Mouse (Mus musculus) CH12.LX (cell line): ENCODE measurements around the gene R3hdm2. TPM values are rescaled to one million over a fixed set of nuclear protein-coding genes. Genes with fewer than 3 reads are reported as not detected.

ENCODE experiments used
- DNase-seq: peaks from one replicate; pipeline ENCODE4 v3.0.0-alpha.2; 2013; ENCODE audit errors: extremely low read depth
- H3K27ac ChIP-seq: 2 replicates; pipeline ENCODE4 v1.5.1; 2012; ENCODE audit warnings: low read depth, mild to moderate bottlenecking, control low read depth, moderate library complexity; ENCODE audit not compliant: insufficient read depth
- H3K27me3 ChIP-seq: replicated peaks from 2 replicates; pipeline ENCODE3; 2012; ENCODE audit warnings: inconsistent platforms
- H3K36me3 ChIP-seq, 2 experiments: replicated peaks in 1 of 2; 2 replicates each; pipeline versions ENCODE3 to v1.6.1; 2012; ENCODE audit warnings: inconsistent platforms in 1 of 2, low read length in 1 of 2, mild to moderate bottlenecking in 1 of 2, mixed read lengths in 1 of 2, moderate library complexity in 1 of 2; ENCODE audit not compliant: control insufficient read depth in 1 of 2, insufficient read depth in 1 of 2
- H3K4me1 ChIP-seq, 2 experiments: 2 replicates each; pipeline ENCODE4 v1.6.1; 2012; ENCODE audit warnings: inconsistent platforms in 1 of 2, moderate library complexity in 1 of 2; ENCODE audit not compliant: insufficient read depth in 2 of 2, control insufficient read depth in 1 of 2
- H3K4me2 ChIP-seq: 2 replicates; pipeline ENCODE4 v1.6.1; 2012; ENCODE audit warnings: low read depth, mild to moderate bottlenecking, control low read depth; ENCODE audit not compliant: poor library complexity, insufficient read depth, severe bottlenecking
- H3K4me3 ChIP-seq, 3 experiments: fragments of 150-350 bp in 1 of 3; sonication (generic) in 1 of 3; replicated peaks in 1 of 3; 2 replicates each; pipeline versions ENCODE3 to v1.5.1; 2011 to 2012; ENCODE audit warnings: low read depth in 2 of 3, low read length in 2 of 3, mild to moderate bottlenecking in 2 of 3, moderate library complexity in 2 of 3, control low read depth in 1 of 3, improper control_type of control experiment in 1 of 3, inconsistent platforms in 1 of 3, mixed read lengths in 1 of 3; ENCODE audit not compliant: poor library complexity in 1 of 3
- H3K79me2 ChIP-seq: replicated peaks from 2 replicates; pipeline ENCODE4 v1.6.1; 2012; ENCODE audit warnings: mild to moderate bottlenecking, moderate library complexity; ENCODE audit not compliant: control insufficient read depth, poor library complexity, insufficient read depth, severe bottlenecking; ENCODE audit errors: extremely low read depth
- H3K9ac ChIP-seq: 2 replicates; pipeline ENCODE4 v1.6.1; 2012; ENCODE audit warnings: low read depth, mild to moderate bottlenecking, control low read depth, moderate library complexity; ENCODE audit not compliant: insufficient read depth
- H3K9me3 ChIP-seq: replicated peaks from 2 replicates; pipeline ENCODE3; 2012; ENCODE audit warnings: low read length, inconsistent platforms, mixed read lengths
- CHD1 ChIP-seq: IDR thresholded peaks from 2 replicates; pipeline ENCODE4 v1.6.1; 2012; ENCODE audit warnings: low read depth, low read length, improper control_type of control experiment, inconsistent platforms
- CHD2 ChIP-seq: IDR thresholded peaks from 2 replicates; pipeline ENCODE4 v1.6.1; 2011; ENCODE audit warnings: low read length, improper control_type of control experiment
- ELF1 ChIP-seq: IDR thresholded peaks from 2 replicates; pipeline ENCODE4 v1.6.1; 2014; ENCODE audit warnings: low read depth, mild to moderate bottlenecking, inconsistent platforms, low read length, improper control_type of control experiment
- EP300 ChIP-seq: IDR thresholded peaks from 2 replicates; pipeline ENCODE4 v1.6.1; 2011; ENCODE audit warnings: low read length, improper control_type of control experiment
- GABPA ChIP-seq: IDR thresholded peaks from 2 replicates; pipeline ENCODE4 v1.6.1; 2012; ENCODE audit warnings: low read depth, low read length, improper control_type of control experiment, inconsistent platforms; ENCODE audit not compliant: insufficient replicate concordance
- JUN ChIP-seq: IDR thresholded peaks from 2 replicates; pipeline ENCODE4 v1.6.1; 2011; ENCODE audit warnings: low read depth, mild to moderate bottlenecking, low read length, improper control_type of control experiment, moderate library complexity; ENCODE audit not compliant: insufficient read depth
- JUND ChIP-seq: conservative IDR thresholded peaks from 2 replicates; pipeline ENCODE4 v1.6.1; 2011; ENCODE audit warnings: low read depth, low read length, improper control_type of control experiment
- KAT2A ChIP-seq: IDR thresholded peaks from 2 replicates; pipeline ENCODE4 v1.6.1; 2012; ENCODE audit warnings: low read length, improper control_type of control experiment, inconsistent platforms; ENCODE audit not compliant: insufficient replicate concordance
- MEF2A ChIP-seq: IDR thresholded peaks from 2 replicates; pipeline ENCODE4 v1.6.1; 2014; ENCODE audit warnings: low read depth, mild to moderate bottlenecking, inconsistent platforms, low read length, improper control_type of control experiment, borderline replicate concordance
- MYC ChIP-seq: IDR thresholded peaks from 2 replicates; pipeline ENCODE4 v1.6.1; 2011; ENCODE audit warnings: low read depth, mild to moderate bottlenecking, improper control_type of control experiment, low read length
- NRF1 ChIP-seq: IDR thresholded peaks from 2 replicates; pipeline ENCODE4 v1.6.1; 2014; ENCODE audit warnings: low read depth, mild to moderate bottlenecking, inconsistent platforms, low read length, improper control_type of control experiment, moderate library complexity
- PAX5 ChIP-seq: IDR thresholded peaks from 2 replicates; pipeline ENCODE4 v1.6.1; 2012; ENCODE audit warnings: low read length, inconsistent platforms, mixed read lengths
- POLR2AphosphoS2 ChIP-seq: IDR thresholded peaks from 2 replicates; pipeline ENCODE4 v1.6.1; 2011; ENCODE audit warnings: low read depth, low read length, improper control_type of control experiment
- RAD21 ChIP-seq: IDR thresholded peaks from 2 replicates; pipeline ENCODE4 v1.6.1; 2011; ENCODE audit warnings: low read depth, mild to moderate bottlenecking, low read length, improper control_type of control experiment, moderate library complexity
- RCOR1 ChIP-seq: conservative IDR thresholded peaks from 2 replicates; pipeline ENCODE4 v1.6.1; 2012; ENCODE audit warnings: low read depth, mild to moderate bottlenecking, inconsistent platforms, low read length, improper control_type of control experiment
- SMC3 ChIP-seq: IDR thresholded peaks from 2 replicates; pipeline ENCODE4 v1.6.1; 2011; ENCODE audit warnings: low read depth, low read length, improper control_type of control experiment
- TBP ChIP-seq: conservative IDR thresholded peaks from 2 replicates; pipeline ENCODE4 v1.6.1; 2011; ENCODE audit warnings: low read depth, low read length, improper control_type of control experiment
- TCF12 ChIP-seq: IDR thresholded peaks from 2 replicates; pipeline ENCODE4 v1.6.1; 2014; ENCODE audit warnings: low read depth, mild to moderate bottlenecking, inconsistent platforms, low read length, improper control_type of control experiment
- UBTF ChIP-seq: IDR thresholded peaks from 2 replicates; pipeline ENCODE4 v1.6.1; 2012; ENCODE audit warnings: low read depth, mild to moderate bottlenecking, inconsistent platforms, low read length, improper control_type of control experiment, moderate library complexity
- USF2 ChIP-seq: conservative IDR thresholded peaks from 2 replicates; pipeline ENCODE4 v1.6.1; 2011; ENCODE audit warnings: low read depth, low read length, improper control_type of control experiment
- ZKSCAN1 ChIP-seq: IDR thresholded peaks from 2 replicates; pipeline ENCODE4 v1.6.1; 2012; ENCODE audit warnings: low read depth, inconsistent platforms, low read length, improper control_type of control experiment, borderline replicate concordance
- dilution Hi-C: fragments of 300-500 bp; cut with MboI; formaldehyde crosslinking; loops from 2 replicates; pipeline ENCODE4 v1.14.3; 2020; ENCODE audit warnings: low sequenced_read_pairs; ENCODE audit not compliant: extremely low pct_unique_long_range_greater_than_20kb, extremely low pct_ligation_motif_present
- in situ Hi-C: fragments of 300-500 bp; cut with MboI; formaldehyde crosslinking; loops from 3 replicates; pipeline ENCODE4 v1.14.3; 2019; ENCODE audit warnings: low sequenced_read_pairs, low pct_ligation_motif_present, low pct_unique_long_range_greater_than_20kb, mixed read lengths
- polyA plus RNA-seq: library from polyadenylated mRNA; unstranded; fragments of >175 nt; gene quantifications from 2 replicates; pipeline ENCODE4 v1.2.1, GENCODE M21; 2012; ENCODE audit warnings: low read depth; ENCODE audit not compliant: insufficient read length
- total RNA-seq, 2 experiments: library from RNA; depleted of rRNA; stranded (reverse); fragments of 300-350 nt in 1 of 2; fragments of >200 nt in 1 of 2; gene quantifications; 2 replicates each; pipeline ENCODE4 v1.2.3; 2012 to 2014

R3hdm2 gene
- total and polyA plus RNA-seq, 3 experiments = 7.0 to 23.6 (median 8.7) TPM

GRCm38 (mm10) chr10:127492118-127492517 is 112.0 kb downstream of the R3hdm2 start:
- no peak for TF ChIP-seq RCOR1
- no peak for TF ChIP-seq PAX5
- TF ChIP-seq JUND = no peak
- TF ChIP-seq ZKSCAN1 = no peak
- no peak for TF ChIP-seq JUN

GRCm38 (mm10) chr10:127496156-127496555 is 116.0 kb downstream of the R3hdm2 start:
- Histone ChIP-seq H3K9ac (no peak overlapping the region), H3K4me2 (no peak overlapping the region), H3K9me3 (no peaks in the 10 kb centered on the region), H3K79me2 (no peaks in the 10 kb centered on the region)
- dilution Hi-C loops (no loop called here), in situ Hi-C loops (no loop called here)
- TF ChIP-seq SMC3 = no peak
- no peak for TF ChIP-seq CHD1
- no peak for TF ChIP-seq UBTF
- TF ChIP-seq TBP = no peak
- TF ChIP-seq MYC = no peak
- TF ChIP-seq ELF1 = no peak
- TF ChIP-seq EP300 = no peak
- TF ChIP-seq JUND = no peak
- no peak for TF ChIP-seq POLR2AphosphoS2
- no peak for TF ChIP-seq NRF1
- no peak for TF ChIP-seq GABPA
- TF ChIP-seq USF2 = no peak
- no peak for TF ChIP-seq RCOR1
- TF ChIP-seq CHD2 = no peak
- no peak for TF ChIP-seq RAD21
- TF ChIP-seq KAT2A = no peak
- TF ChIP-seq MEF2A = no peak
- no peak for TF ChIP-seq TCF12
- TF ChIP-seq, all 38 proteins: peak for 0
- no peak for DNase-seq
- no peak overlapping the region for H3K27ac ChIP-seq
- H3K4me1 ChIP-seq = no peaks in the 10 kb centered on the region
- H3K4me3 ChIP-seq = no peak overlapping the region
- H3K27me3 ChIP-seq = no peaks in the 10 kb centered on the region
- peaks cover 47 to 86% of the 10 kb centered on the region in 2 experiments for H3K36me3 ChIP-seq

More at GRCm38 (mm10) chr10:127492118-127492517, 112.0 kb downstream of the R3hdm2 start:
- no peaks in the 10 kb centered on the region for H3K27me3 ChIP-seq
- dilution Hi-C loops (no loop called here), in situ Hi-C loops (no loop called here)
- H3K9ac ChIP-seq = no peak overlapping the region
- no peak overlapping the region for H3K4me3 ChIP-seq
- H3K9me3 ChIP-seq = no peaks in the 10 kb centered on the region
- no peak for DNase-seq
- no peaks in the 10 kb centered on the region for H3K4me1 ChIP-seq
- H3K27ac ChIP-seq = no peak overlapping the region
- no peaks in the 10 kb centered on the region for H3K79me2 ChIP-seq
- no peak overlapping the region for H3K4me2 ChIP-seq
- H3K36me3 ChIP-seq = peaks cover 58 to 91% of the 10 kb centered on the region in 2 experiments
